ENCODE assay signal across 23 mouse cellular contexts in genomic region chr4:84793156-84793919, GRCm38 (mm10).
DNase-seq lines count a peak whose midpoint lies in the region; ATAC-seq and TF ChIP-seq lines count a peak whose summit lies in the region.
"Had no signal": no experiment of that assay in that cellular context is flagged by ENCODE, and none has a peak within 500 bp of the region (broad histone marks: within the 10 kb centered on the region; RNA-seq: fewer than 3 reads in every experiment).

No protein-coding gene starts in this region.

- H3K27ac ChIP-seq in limb, embryonic 12.5 days, result peak overlapping the region; percentile 4; the same call in 1 of the 2 replicates
- H3K27ac ChIP-seq in limb, embryonic 10.5 days, result no peak overlapping the region
- H3K27ac ChIP-seq in embryonic facial prominence, embryonic 12.5 days, result 0 out of 2 replicates have a peak overlapping the region, but pooled peaks have one; percentile 36
- no peak overlapping the region for H3K27ac ChIP-seq in thymus, adult 2 months (ENCODE audit: control insufficient read depth, insufficient read depth, low read length)
- H3K27ac ChIP-seq: forebrain, embryonic 13.5 days; gastrocnemius, adult 2 months; heart, embryonic 15.5 days; hindbrain, embryonic 13.5 days; hindbrain, postnatal 0 days; intestine, embryonic 15.5 days had no signal

- WGBS in limb, embryonic 12.5 days, result 59% methylated on average over 10 of the region's 10 CpGs
- WGBS in limb, embryonic 10.5 days, result 77% methylated on average over 10 of the region's 10 CpGs
- WGBS in embryonic facial prominence, embryonic 12.5 days, result 52% methylated on average over 10 of the region's 10 CpGs
- WGBS in thymus, adult 2 months, result 90% methylated on average over 10 of the region's 10 CpGs

- H3K4me2 ChIP-seq in limb, embryonic 12.5 days, result no peak overlapping the region
- no peak overlapping the region for H3K4me2 ChIP-seq in embryonic facial prominence, embryonic 12.5 days (replicated peaks)
- H3K4me2 ChIP-seq: forebrain, embryonic 13.5 days; heart, embryonic 11.5 days; heart, embryonic 15.5 days; hindbrain, embryonic 13.5 days; intestine, embryonic 15.5 days had no signal

- no peak for TF ChIP-seq POLR2A in thymus, adult 2 months (IDR thresholded peaks at IDR 0.05; ENCODE audit: control insufficient read depth, extremely low read depth, insufficient read depth, low read length, poor library complexity)

- no peaks in the 10 kb centered on the region for H3K9me3 ChIP-seq in limb, embryonic 12.5 days
- H3K9me3 ChIP-seq in limb, embryonic 10.5 days (replicated peaks), result no peaks in the 10 kb centered on the region
- H3K9me3 ChIP-seq in embryonic facial prominence, embryonic 12.5 days, result no peaks in the 10 kb centered on the region; the same call in 1 of the 2 replicates
- H3K9me3 ChIP-seq: forebrain, embryonic 13.5 days; heart, embryonic 15.5 days; hindbrain, embryonic 13.5 days; intestine, embryonic 15.5 days had no signal

- H3K36me3 ChIP-seq in limb, embryonic 12.5 days, result no peaks in the 10 kb centered on the region
- H3K36me3 ChIP-seq in limb, embryonic 10.5 days, result no peaks in the 10 kb centered on the region
- no peaks in the 10 kb centered on the region for H3K36me3 ChIP-seq in embryonic facial prominence, embryonic 12.5 days
- no peaks in the 10 kb centered on the region for H3K36me3 ChIP-seq in thymus, adult 2 months (ENCODE audit: control insufficient read depth, insufficient read depth, low read length)
- H3K36me3 ChIP-seq: heart, embryonic 15.5 days; hindbrain, embryonic 13.5 days; intestine, embryonic 15.5 days had no signal

- no peak for ATAC-seq in limb, embryonic 12.5 days (ENCODE audit: insufficient number of reproducible peaks, insufficient read depth, low FRiP score, low TSS enrichment, low read depth)
- no peak for ATAC-seq in embryonic facial prominence, embryonic 12.5 days (ENCODE audit: insufficient number of reproducible peaks, insufficient read depth, low FRiP score, low TSS enrichment)
- ATAC-seq: forebrain, embryonic 13.5 days; forebrain, postnatal 0 days; hindbrain, postnatal 0 days; intestine, embryonic 15.5 days had no signal

- no peaks in the 10 kb centered on the region for H3K27me3 ChIP-seq in limb, embryonic 12.5 days
- no peaks in the 10 kb centered on the region for H3K27me3 ChIP-seq in limb, embryonic 10.5 days (ENCODE audit: low read depth, poor library complexity, severe bottlenecking)
- H3K27me3 ChIP-seq in embryonic facial prominence, embryonic 12.5 days, result no peaks in the 10 kb centered on the region
- no peaks in the 10 kb centered on the region for H3K27me3 ChIP-seq in thymus, adult 2 months (ENCODE audit: control insufficient read depth, insufficient read depth, low read length)
- H3K27me3 ChIP-seq: forebrain, embryonic 13.5 days; heart, embryonic 15.5 days; hindbrain, embryonic 13.5 days; intestine, embryonic 15.5 days had no signal

- no peak for TF ChIP-seq CTCF in thymus, adult 2 months (IDR thresholded peaks at IDR 0.05; ENCODE audit: borderline replicate concordance, control insufficient read depth, extremely low read depth, insufficient read depth, low read length, poor library complexity)

- no peak for DNase-seq in limb, embryonic 10.5 days (ENCODE audit: low spot score)
- peak; percentile 26 for DNase-seq in hindlimb bud, embryonic 11.5 days (ENCODE audit: extremely low spot score, low read depth, low spot score)
- DNase-seq in spleen, adult 18-20 months, result no peak
- no peak for DNase-seq in spleen, postnatal 14 days (ENCODE audit: low spot score in 2 of 2)
- DNase-seq in thymus, adult 2 months, result no peak
- DNase-seq: adrenal gland, adult 8-10 months; cerebellum, adult 11-12 months; cerebellum, adult 9-10 months; cerebellum, postnatal 36 days; forebrain, postnatal 0 days; gastrocnemius, adult 2 months; gastrocnemius, postnatal 36 days; heart, adult 18-20 months; heart, postnatal 14 days; kidney, adult 18-20 months had no signal

- H3K4me1 ChIP-seq in limb, embryonic 12.5 days (replicated peaks), result no peaks in the 10 kb centered on the region; the same call in 1 of the 2 replicates
- H3K4me1 ChIP-seq in limb, embryonic 10.5 days, result peaks cover 13% of the 10 kb centered on the region; the same call in 1 of the 2 replicates
- H3K4me1 ChIP-seq in embryonic facial prominence, embryonic 12.5 days, result 0 out of 2 replicates have a peak, but pooled peaks cover 2% of the 10 kb centered on the region
- H3K4me1 ChIP-seq in thymus, adult 2 months (replicated peaks; ENCODE audit: control insufficient read depth, insufficient read depth, low read length), result no peaks in the 10 kb centered on the region
- H3K4me1 ChIP-seq: forebrain, embryonic 13.5 days; heart, embryonic 15.5 days; hindbrain, embryonic 13.5 days; intestine, embryonic 15.5 days had no signal

- no peak overlapping the region for H3K9ac ChIP-seq in limb, embryonic 12.5 days (replicated peaks)
- H3K9ac ChIP-seq in embryonic facial prominence, embryonic 12.5 days, result no peak overlapping the region
- H3K9ac ChIP-seq: forebrain, embryonic 13.5 days; forebrain, postnatal 0 days; heart, embryonic 15.5 days; hindbrain, embryonic 13.5 days; intestine, embryonic 15.5 days had no signal

- H3K4me3 ChIP-seq in limb, embryonic 12.5 days (replicated peaks), result no peak overlapping the region
- H3K4me3 ChIP-seq in limb, embryonic 10.5 days, result no peak overlapping the region
- H3K4me3 ChIP-seq in embryonic facial prominence, embryonic 12.5 days, result no peak overlapping the region
- H3K4me3 ChIP-seq in thymus, adult 2 months (ENCODE audit: control insufficient read depth, insufficient read depth, low read length), result no peak overlapping the region
- H3K4me3 ChIP-seq: forebrain, embryonic 13.5 days; gastrocnemius, adult 2 months; heart, embryonic 15.5 days; hindbrain, embryonic 13.5 days; intestine, embryonic 15.5 days had no signal

Comparison
In these comparisons a context has a peak if more than half of its experiments do, and no peak if none do; other contexts are left out.
1. H3K27ac ChIP-seq: peak in limb, embryonic 12.5 days (single experiment) and embryonic facial prominence, embryonic 12.5 days (single experiment); none in limb, embryonic 10.5 days (single experiment) and thymus, adult 2 months (single experiment).